Mouse (Mus musculus): ENCODE data around the gene Fgf2. TPM values are rescaled to one million over a fixed set of nuclear protein-coding genes. Genes with fewer than 3 reads are reported as not detected.

Gene Fgf2
- total and polyA plus RNA-seq, 3 experiments, result 0.15 to 0.53 TPM; not detected in 1

GRCm38 (mm10) chr3:37331999-37332449, 16.1 kb upstream of the Fgf2 start:
- peak; percentile 95 for DNase-seq (ENCODE audit: low read depth, low spot score)
- TF ChIP-seq JUND (IDR thresholded peaks at IDR 0.05; ENCODE audit: low read depth, low read length) (peak; percentile 89; the same call in 1 of the 2 replicates), ELF1 (IDR thresholded peaks at IDR 0.05; ENCODE audit: low read depth, low read length) (0 out of 2 replicates have a peak, but pooled peaks have one; percentile 33), CHD1 (IDR thresholded peaks at IDR 0.05; ENCODE audit: low read depth, low read length) (no peak), ZNF384 (IDR thresholded peaks at IDR 0.05; ENCODE audit: low read depth, low read length) (no peak), CTCF (IDR thresholded peaks at IDR 0.05 in 2 of 3, conservative IDR thresholded peaks at IDR 0.05 in 1 of 3; ENCODE audit: control insufficient read depth in 1 of 3, insufficient read depth in 1 of 3, low read depth in 2 of 3, low read length in 3 of 3, poor library complexity in 1 of 3, severe bottlenecking in 1 of 3) (no peak), KAT2A (conservative IDR thresholded peaks at IDR 0.05; ENCODE audit: low read depth, low read length) (no peak), TCF12 (IDR thresholded peaks at IDR 0.05; ENCODE audit: low read depth, low read length) (peak; percentile 77), ZC3H11A (IDR thresholded peaks at IDR 0.05; ENCODE audit: low read depth, low read length) (no peak), RCOR1 (IDR thresholded peaks at IDR 0.05; ENCODE audit: low read depth, low read length) (peak; percentile 23; the same call in 1 of the 2 replicates), TBP (IDR thresholded peaks at IDR 0.05; ENCODE audit: low read depth, low read length) (no peak), MAX (IDR thresholded peaks at IDR 0.05; ENCODE audit: low read length) (peak; percentile 63; the same call in 1 of the 2 replicates), SMC3 (IDR thresholded peaks at IDR 0.05; ENCODE audit: low read depth, low read length) (no peak), MAFK (IDR thresholded peaks at IDR 0.05; ENCODE audit: borderline replicate concordance, low read depth, low read length) (peak; percentile 20; the same call in 1 of the 2 replicates), MXI1 (IDR thresholded peaks at IDR 0.05; ENCODE audit: low read depth, low read length) (no peak), GABPA (IDR thresholded peaks at IDR 0.05; ENCODE audit: low read depth, low read length) (no peak), TAL1 (IDR thresholded peaks at IDR 0.05; ENCODE audit: low read length) (peak; percentile 89), USF1 (IDR thresholded peaks at IDR 0.05; ENCODE audit: low read depth, low read length) (peak; percentile 65; the same call in 1 of the 2 replicates), MAZ (IDR thresholded peaks at IDR 0.05; ENCODE audit: low read depth, low read length) (no peak), POLR2AphosphoS2 (IDR thresholded peaks at IDR 0.05; ENCODE audit: low read length) (no peak), ZKSCAN1 (IDR thresholded peaks at IDR 0.05; ENCODE audit: low read depth, low read length) (no peak), NRF1 (IDR thresholded peaks at IDR 0.05; ENCODE audit: insufficient read depth, low read depth, low read length, poor library complexity, severe bottlenecking) (no peak), USF2 (IDR thresholded peaks at IDR 0.05; ENCODE audit: borderline replicate concordance in 1 of 2, insufficient read depth in 1 of 2, low read depth in 1 of 2, low read length in 2 of 2) (no peak), RAD21 (IDR thresholded peaks at IDR 0.05; ENCODE audit: low read depth, low read length) (no peak), ETS1 (IDR thresholded peaks at IDR 0.05; ENCODE audit: low read depth, low read length) (peak; percentile 94), NELFE (IDR thresholded peaks at IDR 0.05; ENCODE audit: low read depth, low read length) (no peak), MEF2A (IDR thresholded peaks at IDR 0.05; ENCODE audit: extremely low read depth, insufficient replicate concordance, low read depth, low read length, poor library complexity, severe bottlenecking) (no peak), HCFC1 (IDR thresholded peaks at IDR 0.05; ENCODE audit: low read depth, low read length) (no peak; the same call in 1 of the 2 replicates), CHD2 (IDR thresholded peaks at IDR 0.05; ENCODE audit: low read length) (no peak), ZMIZ1 (IDR thresholded peaks at IDR 0.05; ENCODE audit: low read depth, low read length) (no peak), EP300 (IDR thresholded peaks at IDR 0.05; ENCODE audit: low read depth in 1 of 2, low read length in 2 of 2) (peak; percentile 81 to 84), POLR2AphosphoS5 (IDR thresholded peaks at IDR 0.05; ENCODE audit: borderline replicate concordance, low read depth, low read length) (no peak), UBTF (IDR thresholded peaks at IDR 0.05; ENCODE audit: borderline replicate concordance, insufficient read depth, low read depth, low read length) (no peak), MYB (IDR thresholded peaks at IDR 0.05; ENCODE audit: low read depth, low read length) (no peak), MYC (IDR thresholded peaks at IDR 0.05; ENCODE audit: low read depth, low read length) (0 out of 2 replicates have a peak, but pooled peaks have one; percentile 44), SIN3A (IDR thresholded peaks at IDR 0.05; ENCODE audit: low read length) (peak; percentile 35), BHLHE40 (IDR thresholded peaks at IDR 0.05; ENCODE audit: borderline replicate concordance, low read depth, low read length) (no peak), POLR2A (IDR thresholded peaks at IDR 0.05; ENCODE audit: control insufficient read depth in 1 of 2, insufficient read depth in 1 of 2, low read depth in 1 of 2, low read length in 2 of 2, poor library complexity in 1 of 2) (no peak)

More at GRCm38 (mm10) chr3:37331999-37332449, 16.1 kb upstream of the Fgf2 start:
- H3K36me3 ChIP-seq (ENCODE audit: control insufficient read depth in 1 of 2, insufficient read depth in 2 of 2, low read length in 2 of 2), result peaks cover 0 to 31% of the 10 kb centered on the region in 2 experiments; a peak in 2 of 4 replicates
- peaks cover 9 to 29% of the 10 kb centered on the region in 2 experiments for H3K4me1 ChIP-seq (ENCODE audit: control insufficient read depth in 1 of 2, insufficient read depth in 2 of 2, low read length in 2 of 2)
- H3K79me2 ChIP-seq (ENCODE audit: control insufficient read depth, insufficient read depth, low read length, poor library complexity), result no peaks in the 10 kb centered on the region
- H3K4me3 ChIP-seq (ENCODE audit: control insufficient read depth in 1 of 2, insufficient read depth in 1 of 2, low read depth in 2 of 2, low read length in 2 of 2), result no peak overlapping the region
- H3K27ac ChIP-seq (ENCODE audit: control insufficient read depth, low read depth, low read length), result peak overlapping the region; percentile 92
- no peaks in the 10 kb centered on the region for H3K9me3 ChIP-seq (replicated peaks; ENCODE audit: insufficient read depth, low read length)
- no peak overlapping the region for H3K9ac ChIP-seq (ENCODE audit: control insufficient read depth, low read depth, low read length, poor library complexity, severe bottlenecking)
- H3K27me3 ChIP-seq (ENCODE audit: control insufficient read depth in 1 of 2, insufficient read depth in 2 of 2, low read length in 2 of 2), result no peaks in the 10 kb centered on the region

Data from MEL (cell line).